Mouse (Mus musculus): ENCODE measurements at regions not wholly inside any gene's neighbourhood (a gene's known extent, or its start where the extent isn't known, plus 50 kb on each side); places are given as distances from the start of the nearest gene placed in this dataset.
"Not testable (repeated sequence)": the region's sequence is repeated elsewhere in the genome, so short reads cannot be mapped to it uniquely, and the experiment has no call there.

- no peak for DNase-seq (ENCODE audit: low read depth, low spot score)
These were observed 72.5 kb upstream of the Ccdc122 start for GRCm38 (mm10) chr14:76964046-76964445.

- no peak for DNase-seq (ENCODE audit: low read depth, low spot score)
These were observed 77.7 kb upstream of the Ccdc122 start for GRCm38 (mm10) chr14:76958875-76959274.

GRCm38 (mm10) chr14:76957136-76957535 lies 79.4 kb upstream of the Ccdc122 start:
- DNase-seq (ENCODE audit: low read depth, low spot score), result no peak

- DNase-seq (ENCODE audit: low read depth, low spot score), result no peak
These were observed 83.4 kb upstream of the Ccdc122 start for GRCm38 (mm10) chr14:76953171-76953570.

- no peak for DNase-seq (ENCODE audit: low read depth, low spot score)
These were observed 85.1 kb upstream of the Ccdc122 start for GRCm38 (mm10) chr14:76951450-76951849.

- no peak for DNase-seq (ENCODE audit: low read depth, low spot score)
These were observed 87.2 kb upstream of the Ccdc122 start for GRCm38 (mm10) chr14:76949388-76949787.

GRCm38 (mm10) chr14:76948948-76949347 lies 87.6 kb upstream of the Ccdc122 start:
- DNase-seq (ENCODE audit: low read depth, low spot score), result no peak

- DNase-seq (ENCODE audit: low read depth, low spot score), result peak; percentile 2
These were observed 88.1 kb upstream of the Ccdc122 start for GRCm38 (mm10) chr14:76948481-76948880.

- DNase-seq (ENCODE audit: low read depth, low spot score), result no peak
These were observed 89.4 kb upstream of the Ccdc122 start for GRCm38 (mm10) chr14:76947148-76947547.

- no peak for DNase-seq (ENCODE audit: low read depth, low spot score)
These were observed 90.9 kb upstream of the Ccdc122 start for GRCm38 (mm10) chr14:76945626-76946025.

GRCm38 (mm10) chr14:76941474-76942212 lies 94.9 kb upstream of the Ccdc122 start:
- DNase-seq (ENCODE audit: low read depth, low spot score), result no peak

GRCm38 (mm10) chr14:76940507-76940906 lies 96.1 kb upstream of the Ccdc122 start:
- no peak for DNase-seq (ENCODE audit: low read depth, low spot score)

- no peak for DNase-seq (ENCODE audit: low read depth, low spot score)
These were observed 99.9 kb upstream of the Ccdc122 start for GRCm38 (mm10) chr14:76936671-76937070.

- DNase-seq (ENCODE audit: low read depth, low spot score), result not testable (repeated sequence)
These were observed 100.5 kb upstream of the Ccdc122 start for GRCm38 (mm10) chr14:76936051-76936450.

GRCm38 (mm10) chr14:76935453-76935852 lies 101.1 kb upstream of the Ccdc122 start:
- DNase-seq (ENCODE audit: low read depth, low spot score), result no peak

GRCm38 (mm10) chr14:76932890-76933289 lies 103.7 kb upstream of the Ccdc122 start:
- no peak for DNase-seq (ENCODE audit: low read depth, low spot score)

GRCm38 (mm10) chr14:76931398-76931797 lies 105.2 kb upstream of the Ccdc122 start:
- DNase-seq (ENCODE audit: low read depth, low spot score), result no peak

- no peak for DNase-seq (ENCODE audit: low read depth, low spot score)
These were observed 107.0 kb upstream of the Ccdc122 start for GRCm38 (mm10) chr14:76929562-76929961.

- no peak for DNase-seq (ENCODE audit: low read depth, low spot score)
These were observed 107.9 kb upstream of the Ccdc122 start for GRCm38 (mm10) chr14:76928706-76929105.

GRCm38 (mm10) chr14:76927245-76927806 lies 109.2 kb upstream of the Ccdc122 start:
- DNase-seq (ENCODE audit: low read depth, low spot score), result no peak

GRCm38 (mm10) chr14:76926416-76926815 lies 110.2 kb upstream of the Ccdc122 start:
- no peak for DNase-seq (ENCODE audit: low read depth, low spot score)

- DNase-seq (ENCODE audit: low read depth, low spot score), result no peak
These were observed 114.1 kb upstream of the Ccdc122 start for GRCm38 (mm10) chr14:76922399-76922939.

GRCm38 (mm10) chr14:76918091-76918490 lies 118.5 kb upstream of the Ccdc122 start:
- no peak for DNase-seq (ENCODE audit: low read depth, low spot score)

Data from A20 (cell line).